Mouse (Mus musculus): ENCODE measurements around the gene Rbm15. TPM values are rescaled to one million over a fixed set of nuclear protein-coding genes. Genes with fewer than 3 reads are reported as not detected.

The Rbm15 gene
- total RNA-seq (2021): 37.3 and 41.1 TPM in 2 replicates
- long read RNA-seq, experiment 1, full-length matches to known transcripts: 7 of 9 reads
- long read RNA-seq, experiment 1, partial matches to known transcripts: 0 of 9 reads
- long read RNA-seq, experiment 1, other reads (novel, unspliced or antisense): 2 of 9 reads
- long read RNA-seq, experiment 2, full-length matches to known transcripts: 12 of 15 reads
- long read RNA-seq, experiment 2, partial matches to known transcripts: 0 of 15 reads
- long read RNA-seq, experiment 2, other reads (novel, unspliced or antisense): 3 of 15 reads

DNA sequence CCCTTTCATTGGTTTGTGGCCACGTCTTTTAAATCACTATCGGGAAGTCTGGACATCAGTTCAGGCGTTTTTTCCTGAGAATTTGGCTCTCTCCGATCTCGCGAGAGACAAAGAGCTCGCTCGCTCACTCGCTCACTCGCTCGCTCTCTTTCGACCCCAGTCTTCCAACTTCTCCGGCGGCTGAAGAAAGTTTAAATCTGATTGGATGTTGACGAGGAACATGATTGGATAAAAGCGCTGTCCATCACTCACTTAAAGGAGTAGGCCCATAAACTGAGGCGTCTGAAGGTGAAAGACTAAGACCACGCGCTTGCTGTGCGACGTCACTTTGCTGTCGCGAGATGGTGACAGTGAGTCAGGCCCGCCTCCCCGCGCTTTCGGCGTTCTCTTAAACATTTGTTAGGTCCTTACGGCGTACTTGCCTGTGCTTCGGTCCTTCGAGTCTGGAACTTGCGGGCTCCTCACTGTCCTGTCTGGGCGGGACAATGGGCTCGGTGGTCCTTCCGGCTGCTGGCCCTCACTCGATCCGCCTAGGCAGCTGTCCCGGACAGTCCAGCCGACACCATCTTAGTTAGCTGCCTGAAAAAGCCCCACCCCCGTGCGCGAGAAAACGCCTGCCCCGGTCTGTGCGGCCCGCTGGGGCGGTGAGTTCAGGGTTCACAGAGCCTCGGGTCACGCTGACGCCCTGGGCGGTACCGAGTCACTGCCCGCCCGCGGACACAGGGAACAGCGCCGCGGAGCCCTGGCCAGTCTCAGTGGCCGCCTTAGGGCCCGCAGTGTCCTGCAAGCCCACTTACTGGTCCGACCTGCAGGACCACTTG lies at the start of gene Rbm15:
Gene Rbm15, minus strand, starts transcription at position 293 of the 821 bp plus-strand sequence.
- DNase-seq: peak; percentile 97

DNA sequence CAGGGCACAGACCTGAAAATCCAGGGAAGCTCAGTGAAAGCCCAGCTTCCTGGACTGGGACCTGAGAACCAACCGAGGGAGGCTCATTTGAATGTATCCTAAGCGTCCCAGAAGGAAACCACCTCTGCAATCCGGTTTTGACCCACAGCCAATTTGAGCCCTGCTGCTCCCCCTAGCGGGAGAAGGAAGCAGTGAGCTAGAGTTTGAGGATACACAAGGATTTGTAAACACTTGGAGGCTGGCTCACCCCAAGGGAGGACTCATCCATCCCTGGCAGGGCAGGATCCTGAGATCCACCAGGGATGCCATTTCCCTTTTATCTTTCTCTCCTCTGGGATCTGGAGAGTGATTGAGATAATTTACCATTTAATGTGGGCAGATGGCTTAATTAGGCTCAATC lies 45.9 kb upstream of the Rbm15 start:
- peak; percentile 84 for DNase-seq

DNA sequence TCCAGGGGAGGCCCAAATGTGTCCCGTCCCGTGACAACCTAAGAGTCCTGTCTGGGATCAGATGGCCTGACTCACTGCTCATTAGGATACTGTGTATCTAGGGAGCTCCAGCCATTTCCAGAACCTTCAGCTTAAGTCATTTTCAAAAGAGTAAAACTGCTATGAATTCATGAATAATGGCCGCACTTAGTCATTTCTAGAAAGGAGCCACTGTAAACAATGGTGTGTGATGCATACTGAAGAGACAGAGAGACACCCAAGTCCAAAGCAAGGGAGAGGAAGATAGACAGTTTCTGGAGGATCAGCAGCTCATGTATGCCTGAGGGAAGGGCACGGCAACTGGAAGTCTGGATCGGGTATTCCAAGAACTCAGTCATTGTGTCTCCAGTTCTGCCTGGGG lies 45.2 kb upstream of the Rbm15 start:
- DNase-seq: no peak

DNA sequence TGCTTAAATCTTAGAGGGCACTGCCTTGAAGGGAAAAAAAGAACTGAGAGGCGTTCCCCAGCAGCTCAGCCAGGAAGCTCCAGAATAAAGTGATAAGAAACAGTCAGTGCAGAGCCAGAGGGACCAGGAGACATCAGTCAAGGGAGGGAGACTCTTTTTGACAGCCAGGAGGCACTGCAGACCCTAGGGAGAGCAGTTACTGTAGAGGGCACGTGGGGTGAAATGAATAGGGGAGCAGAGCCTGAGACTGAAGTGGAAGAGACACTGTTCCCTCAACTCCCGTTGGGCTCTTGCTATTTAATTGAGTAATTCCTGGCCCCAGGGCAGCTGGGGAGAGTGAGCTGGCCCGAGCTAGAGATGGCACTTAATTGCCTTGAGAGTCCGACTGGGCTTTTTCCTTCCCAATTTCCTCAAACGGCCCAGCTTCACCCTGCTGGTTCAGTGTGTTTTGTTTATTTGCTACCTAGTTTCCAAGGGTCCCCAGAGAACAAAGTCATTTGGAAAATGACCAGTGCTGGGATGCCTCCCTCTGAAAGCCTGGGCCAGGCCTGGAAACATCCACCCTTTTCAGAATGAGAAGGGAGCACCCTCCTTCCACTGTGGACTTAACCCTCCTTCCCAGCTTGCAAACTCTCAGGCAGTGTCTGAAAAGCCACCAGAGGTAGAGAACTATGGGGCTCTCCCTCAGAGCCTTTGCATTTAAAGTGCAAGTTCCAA lies 41.6 kb upstream of the Rbm15 start:
- peak; percentile 39 for DNase-seq

DNA sequence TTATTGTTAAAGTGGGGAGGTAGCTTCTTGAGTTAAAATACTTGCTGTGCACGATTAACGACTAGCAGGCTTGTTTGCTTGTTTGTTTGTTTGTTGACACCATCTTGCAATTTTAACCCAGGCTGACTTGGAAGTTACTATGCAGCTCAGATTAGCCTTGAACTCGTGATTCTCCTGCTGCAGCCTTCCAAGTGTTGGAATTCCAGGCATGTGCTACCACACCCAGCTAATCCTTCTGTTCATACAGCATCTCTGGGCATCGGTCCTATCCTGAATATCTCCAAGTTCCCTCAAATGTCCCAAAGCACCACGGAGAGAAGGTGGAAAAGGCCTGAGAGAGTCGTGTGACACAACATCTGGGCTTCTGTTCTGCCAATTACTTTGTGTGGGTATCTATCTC lies 35.7 kb upstream of the Rbm15 start:
- no peak for DNase-seq

DNA sequence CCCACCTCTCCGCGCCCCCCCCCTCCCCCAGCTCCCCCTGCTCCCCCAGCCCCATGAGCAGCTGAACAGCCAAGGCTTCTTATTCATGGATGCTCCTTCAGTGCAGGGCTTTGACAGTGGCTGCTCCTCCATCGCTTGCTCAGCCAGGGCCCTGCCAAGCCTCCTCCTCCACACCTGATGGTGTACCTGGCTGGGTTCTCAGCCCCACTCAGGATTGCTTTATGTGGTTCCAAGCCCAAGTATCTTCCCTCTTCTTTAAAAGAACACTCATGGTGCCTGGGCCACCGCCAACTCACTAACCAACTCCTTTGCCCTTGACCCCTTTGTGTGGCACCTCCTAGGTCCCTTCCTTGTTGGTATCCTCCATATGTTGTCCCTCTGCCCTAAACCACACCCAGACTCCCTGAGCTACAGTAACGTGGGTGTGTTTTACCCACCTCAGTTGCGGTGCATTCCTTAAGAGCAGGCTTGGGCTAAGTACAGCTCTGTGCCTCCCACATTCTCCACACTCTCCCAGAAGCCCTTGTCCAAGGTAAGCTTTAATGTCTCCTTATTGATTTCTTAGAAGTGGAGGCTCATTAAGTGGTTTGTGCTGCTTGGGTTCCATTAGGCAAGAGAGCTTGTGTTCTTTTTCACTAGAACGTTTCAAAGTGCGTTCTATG lies 34.6 kb upstream of the Rbm15 start:
- no peak for DNase-seq

DNA sequence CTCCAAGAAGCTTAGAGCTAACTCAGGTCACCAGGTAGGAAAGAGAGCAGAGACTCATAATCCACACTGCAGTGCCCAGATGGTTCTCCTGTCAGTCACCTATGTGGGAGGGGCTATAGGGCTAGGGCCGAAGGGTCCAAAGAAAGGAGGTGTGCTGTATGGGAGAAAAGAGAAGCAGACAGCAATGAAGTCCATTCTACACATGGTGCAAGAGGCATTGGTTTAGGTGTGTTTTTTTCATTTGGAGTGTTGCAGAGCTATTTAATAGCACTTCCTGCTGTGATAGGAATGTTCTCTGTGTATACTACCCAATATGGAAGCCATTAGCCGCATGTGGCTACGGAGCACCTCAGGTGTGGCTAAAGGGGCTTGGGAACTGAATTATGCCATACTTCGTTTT lies 31.9 kb upstream of the Rbm15 start:
- no peak for DNase-seq

DNA sequence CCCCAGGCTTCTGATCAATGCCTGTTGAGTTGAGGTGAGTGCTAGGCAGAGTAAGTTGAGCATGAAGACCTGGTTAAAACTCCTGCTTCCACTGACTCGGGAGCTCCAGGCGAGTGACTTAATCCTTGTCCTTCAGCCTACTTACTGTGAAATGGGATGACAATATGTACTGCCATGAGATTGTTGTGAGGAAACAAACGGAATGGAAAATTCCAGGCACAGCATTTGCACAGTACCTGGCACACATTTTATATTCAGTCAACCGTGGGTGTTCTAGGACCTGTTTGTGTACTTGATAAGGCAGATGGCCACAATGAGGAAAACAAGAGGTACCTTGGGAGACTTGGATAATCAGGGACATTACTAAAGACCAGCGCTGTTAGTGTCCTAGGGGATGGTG lies 29.9 kb upstream of the Rbm15 start:
- no peak for DNase-seq

DNA sequence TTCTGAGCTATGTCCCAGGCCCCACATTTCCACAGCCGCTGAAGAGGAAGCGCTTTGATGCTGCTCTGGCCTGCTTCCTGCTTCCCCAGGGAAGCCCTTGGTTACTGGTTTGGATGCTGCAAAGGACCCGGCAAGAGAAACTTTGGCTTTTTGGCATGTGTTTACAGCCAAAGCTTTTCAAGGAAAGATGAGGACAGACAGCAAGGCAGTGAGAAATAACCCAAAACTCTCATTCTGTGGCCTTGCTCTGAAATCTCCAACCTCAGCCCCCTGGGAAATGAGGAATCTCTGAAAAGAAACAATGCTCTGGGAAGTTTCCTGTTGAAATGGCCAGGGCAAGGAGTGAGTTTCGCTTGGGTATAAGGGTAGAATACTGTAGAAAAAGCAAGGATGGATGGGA lies 26.9 kb upstream of the Rbm15 start:
- DNase-seq: no peak

DNA sequence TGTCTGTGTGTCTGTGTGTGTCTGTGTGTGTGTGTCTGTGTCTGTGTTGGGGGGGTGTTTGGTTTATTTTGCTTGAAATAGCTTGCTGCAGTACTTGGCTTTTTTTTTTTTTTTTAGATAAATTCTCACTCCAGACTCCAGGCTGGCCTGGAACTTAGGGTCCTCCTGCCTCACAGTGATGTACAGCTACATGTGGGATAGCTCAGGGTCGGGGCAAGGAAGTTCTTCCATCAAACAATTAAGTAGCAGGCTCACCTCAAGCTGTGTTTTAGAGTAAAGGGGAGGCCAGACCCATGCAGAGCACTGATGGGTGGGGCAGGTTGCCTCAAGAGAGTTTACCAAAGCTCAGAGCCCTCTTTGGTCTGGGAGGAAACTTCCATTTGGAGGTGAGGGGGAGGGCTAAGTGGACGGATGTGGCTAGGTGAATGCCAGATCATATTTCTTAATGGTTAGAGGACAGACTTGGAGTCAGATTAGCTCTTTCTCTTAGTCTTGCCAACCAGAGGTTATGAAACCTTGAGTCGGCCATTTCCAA lies 24.3 kb upstream of the Rbm15 start:
- DNase-seq: no peak

DNA sequence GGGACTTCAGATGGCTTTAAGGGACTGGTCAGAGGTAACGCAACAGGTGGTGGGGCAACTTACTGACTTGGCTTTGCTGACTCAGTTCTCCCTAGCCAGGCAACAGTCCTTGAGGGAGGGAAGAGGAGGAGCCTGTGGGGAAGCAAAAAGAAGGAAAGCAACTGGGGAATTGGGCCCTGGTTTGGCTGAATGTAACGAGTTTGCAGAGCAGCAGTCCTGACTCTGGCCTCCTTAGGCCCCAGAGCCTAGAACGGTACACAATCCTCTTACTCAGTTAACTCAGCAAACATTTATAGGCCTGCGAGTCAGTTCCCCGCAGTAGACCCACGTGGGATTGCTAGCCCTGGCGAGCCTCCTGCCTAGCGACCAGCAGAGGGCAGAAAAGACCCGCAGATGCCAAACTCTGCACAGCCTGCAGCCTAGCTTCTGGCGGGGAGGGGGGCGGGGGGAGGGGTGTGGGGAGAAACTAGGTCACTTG lies 23.5 kb upstream of the Rbm15 start:
- peak; percentile 92 for DNase-seq

DNA sequence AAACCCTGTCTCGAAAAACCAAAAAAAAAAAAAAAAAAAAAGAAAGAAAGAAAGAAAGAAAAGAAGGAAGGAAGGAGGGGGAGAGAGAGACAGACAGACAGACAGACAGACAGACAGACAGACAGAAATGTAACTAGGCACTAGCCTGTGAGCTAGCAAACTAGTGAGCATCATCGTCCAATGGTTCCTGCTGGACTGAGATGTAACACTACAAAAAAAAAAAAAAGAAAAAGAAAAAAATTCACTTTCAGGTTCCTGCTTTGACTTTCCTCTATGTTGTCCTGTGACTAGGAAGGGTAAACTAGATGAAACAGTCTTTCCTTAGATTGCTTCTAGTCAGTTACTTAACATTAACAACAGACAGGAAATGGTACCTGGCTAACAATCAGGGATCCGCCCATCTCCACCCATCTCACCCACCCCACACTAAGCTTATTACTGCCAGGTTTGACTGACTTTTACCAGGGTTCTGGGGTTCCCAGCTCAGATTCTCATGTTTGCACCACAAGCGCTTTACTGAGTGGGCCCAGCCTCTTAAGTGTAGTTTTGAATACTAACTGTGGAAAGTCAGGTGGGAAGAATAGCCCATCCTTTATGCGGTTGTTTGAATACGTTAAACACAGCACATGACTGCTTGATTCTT lies 22.3 kb upstream of the Rbm15 start:
- no peak for DNase-seq

DNA sequence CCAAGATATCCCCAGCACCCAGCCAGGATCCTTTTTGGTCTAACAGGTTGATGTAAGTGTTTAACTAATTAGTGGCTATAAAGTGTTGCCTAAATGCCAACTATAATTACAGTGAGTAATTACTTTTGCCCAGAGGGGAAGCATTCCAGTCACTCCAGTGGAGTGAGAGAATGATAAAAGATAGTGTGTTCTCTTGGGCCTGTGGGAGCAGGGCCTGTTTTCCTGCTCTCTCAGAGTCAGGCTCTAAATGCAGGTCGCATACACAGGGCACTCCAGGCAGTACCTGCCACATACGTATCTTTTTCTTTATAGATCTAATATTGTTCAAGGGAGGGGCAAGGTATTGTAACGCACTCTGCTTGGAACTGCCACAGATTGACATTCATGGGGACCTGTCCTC lies 18.2 kb upstream of the Rbm15 start:
- DNase-seq: no peak

DNA sequence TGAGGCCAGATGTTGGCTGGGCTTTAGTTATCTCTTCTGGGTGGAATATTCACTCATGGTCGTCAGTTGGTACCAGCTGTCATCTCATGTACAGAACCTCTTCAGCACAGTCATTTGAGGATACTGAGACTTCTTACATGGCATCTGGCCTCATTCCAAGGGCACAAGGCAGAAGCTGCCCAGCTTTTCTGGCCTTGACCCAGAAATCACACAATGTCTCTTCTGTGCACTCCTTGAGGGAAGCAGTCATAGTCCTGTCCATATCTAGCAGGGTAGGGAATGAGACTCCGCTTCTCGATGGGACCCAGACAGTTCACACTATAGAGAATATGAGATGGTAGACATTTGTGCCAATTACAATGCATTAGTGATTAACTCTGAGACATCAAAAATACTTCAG lies 15.5 kb upstream of the Rbm15 start:
- peak; percentile 68 for DNase-seq

DNA sequence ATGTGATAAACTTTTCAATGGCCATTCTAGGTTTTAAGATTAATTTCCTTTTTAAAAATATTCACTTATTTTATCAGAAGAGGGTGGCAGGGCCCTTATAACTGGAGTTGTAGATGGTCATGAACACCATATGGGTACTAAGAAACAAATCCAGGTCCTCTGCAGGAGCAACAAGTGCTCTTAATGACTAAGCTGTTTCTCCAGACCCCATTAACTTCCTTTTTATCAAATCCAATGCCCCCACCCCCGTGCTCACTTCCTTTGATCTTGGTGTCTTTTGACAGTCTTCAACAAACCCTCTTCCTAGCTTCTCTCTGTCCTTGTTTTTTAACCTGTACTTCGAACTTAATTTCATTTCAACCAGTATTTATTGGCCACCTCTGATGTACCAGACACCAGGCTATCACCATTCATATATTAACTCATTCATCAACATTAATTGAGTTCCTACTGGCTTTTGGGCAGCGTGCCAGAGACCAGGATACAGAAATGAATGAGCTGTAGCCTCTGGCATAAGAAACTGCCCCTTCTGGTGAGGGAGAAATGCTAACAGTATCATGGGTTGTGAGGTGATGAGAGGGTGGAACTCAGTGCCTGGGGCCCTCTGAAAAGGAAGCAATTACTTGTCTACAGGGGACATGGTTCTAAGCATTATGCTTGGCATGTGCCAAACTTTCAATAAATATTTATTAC lies 11.7 kb upstream of the Rbm15 start:
- DNase-seq: peak; percentile 43

DNA sequence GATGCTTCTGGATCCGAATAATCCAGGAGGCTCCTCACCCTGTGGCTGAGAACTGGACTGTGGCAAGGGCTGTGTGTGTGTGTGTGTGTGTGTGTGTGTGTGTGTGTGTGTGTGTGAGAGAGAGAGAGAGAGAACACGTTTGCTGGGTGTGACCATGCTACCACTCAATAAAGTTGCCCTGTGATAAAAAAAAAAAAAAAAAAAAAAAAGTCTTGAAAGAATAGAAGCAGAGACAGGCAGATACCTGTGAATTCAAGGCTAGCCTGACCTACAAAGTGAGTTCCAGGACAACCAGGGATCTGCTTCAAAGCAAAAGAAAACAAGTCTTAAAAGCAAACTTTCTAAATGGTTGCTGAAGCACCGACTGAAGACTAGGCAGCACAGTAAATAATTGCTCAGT lies 10.5 kb upstream of the Rbm15 start:
- DNase-seq: no peak

DNA sequence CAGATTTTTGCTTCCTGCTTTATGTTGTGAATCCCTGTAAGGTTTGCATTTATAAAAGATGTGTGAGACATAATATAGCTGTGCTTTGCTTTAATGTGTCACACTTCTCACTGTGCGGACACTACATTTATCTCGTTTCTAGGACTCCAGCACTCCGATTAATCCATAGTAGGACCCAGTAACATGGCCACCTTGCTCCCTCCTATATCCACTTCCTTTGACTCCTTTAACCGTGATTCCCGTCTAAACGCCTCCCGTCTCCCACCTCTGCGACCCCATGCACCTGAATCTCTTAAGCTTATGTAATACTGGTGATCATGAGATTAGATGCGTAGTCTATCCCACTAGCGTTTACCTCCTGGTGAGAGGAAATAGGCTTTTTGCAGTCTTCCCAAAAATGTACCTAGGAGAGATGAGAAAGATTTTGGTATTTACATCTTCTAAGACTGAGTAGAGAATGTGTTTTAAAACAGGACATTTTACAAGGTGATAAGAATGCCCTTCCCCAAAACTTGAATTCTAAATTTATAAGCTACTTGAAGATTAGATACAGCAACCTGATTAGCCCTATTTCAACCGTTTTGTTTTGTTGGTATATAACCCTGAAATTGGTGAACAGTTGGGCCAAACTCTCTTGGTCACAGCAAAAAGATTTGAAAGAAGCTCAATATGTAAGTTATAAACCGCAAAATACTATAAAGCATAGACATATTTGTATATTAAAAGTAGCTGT lies 895 bp upstream of the Rbm15 start:
- no peak for DNase-seq

DNA sequence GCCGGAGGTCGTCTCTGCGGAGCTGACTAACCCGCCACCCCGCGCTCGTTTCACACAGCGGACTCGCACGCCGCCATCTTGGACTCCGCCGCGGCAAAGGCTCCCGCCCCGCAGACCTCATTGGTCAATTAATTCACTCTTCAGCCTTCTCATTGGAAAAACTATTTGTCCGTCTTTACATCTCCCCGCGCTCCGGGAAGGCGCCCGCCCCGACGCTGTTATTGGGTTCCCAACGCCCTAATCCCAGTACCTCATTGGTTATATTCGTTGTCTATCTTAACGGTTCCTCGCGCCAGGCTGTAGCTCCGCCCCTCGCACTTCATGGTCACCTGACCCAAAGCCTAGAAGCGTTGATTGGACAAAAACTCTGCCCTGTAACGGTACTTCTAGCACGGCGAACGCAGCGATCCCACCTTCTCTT lies 503 bp downstream of the Rbm15 start:
- DNase-seq: peak; percentile 96

DNA sequence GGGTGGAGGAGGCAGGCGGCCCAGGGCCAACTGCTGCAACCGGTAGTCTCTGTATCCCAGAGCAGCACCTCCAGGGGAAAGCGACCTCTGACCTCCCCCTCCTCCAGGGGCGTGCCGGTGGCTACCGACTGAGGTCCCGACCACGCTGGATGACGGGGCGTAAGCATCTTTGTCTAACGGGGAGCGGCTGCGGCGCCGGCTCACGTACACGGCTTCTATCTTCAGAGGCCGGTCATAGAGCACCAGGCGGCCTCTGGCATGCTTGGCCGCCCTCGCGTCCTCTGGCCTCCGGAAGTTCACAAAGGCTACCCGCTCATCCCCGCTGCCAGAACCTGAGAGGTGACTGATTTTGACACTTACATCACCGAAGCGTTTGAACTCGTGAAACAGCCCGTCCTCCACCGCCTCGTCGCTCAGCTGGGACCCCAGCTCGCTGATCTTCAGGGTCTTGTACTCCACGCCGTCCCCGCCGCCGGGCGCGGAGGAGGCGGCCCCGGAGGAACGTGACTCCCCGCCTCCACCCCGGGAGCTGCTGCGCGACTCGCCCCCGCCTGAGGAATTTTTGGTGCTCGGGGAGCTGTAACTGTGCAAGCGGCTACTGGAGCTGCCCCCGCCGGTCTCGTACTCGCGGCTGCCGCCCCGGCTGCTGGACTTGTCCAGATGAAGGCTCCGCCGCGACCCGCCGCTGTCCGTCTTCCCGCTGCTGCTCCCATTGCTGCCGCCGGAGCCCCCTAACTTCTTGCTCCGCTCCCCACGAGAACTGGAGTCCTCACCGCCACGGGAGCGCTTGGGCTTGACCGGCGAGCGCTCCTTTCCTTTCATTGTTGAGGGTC lies 1.1 kb downstream of the Rbm15 start:
- DNase-seq: peak; percentile 78
